Mouse (Mus musculus) bone marrow macrophage, adult 2 months (primary cell): Measurements from ENCODE around the gene Ddb2. TPM values are rescaled to one million over a fixed set of nuclear protein-coding genes. Genes with fewer than 3 reads are reported as not detected.

Experiments used
- H3K27ac ChIP-seq: 2 replicates; pipeline ENCODE4 v1.5.1; 2012; ENCODE audit warnings: low read depth, low read length; ENCODE audit not compliant: insufficient read depth
- H3K4me1 ChIP-seq: 2 replicates; pipeline ENCODE4 v1.6.1; 2012; ENCODE audit warnings: low read length; ENCODE audit not compliant: control insufficient read depth, insufficient read depth
- H3K4me3 ChIP-seq: 2 replicates; pipeline ENCODE4 v1.5.1; 2012; ENCODE audit warnings: mild to moderate bottlenecking, low read length, moderate library complexity; ENCODE audit not compliant: insufficient read depth
- CTCF ChIP-seq: IDR thresholded peaks from 2 replicates; pipeline ENCODE4 v1.5.1; 2012; ENCODE audit warnings: low read depth, mild to moderate bottlenecking, low read length, moderate library complexity
- POLR2A ChIP-seq: IDR thresholded peaks from 2 replicates; pipeline ENCODE4 v1.6.1; 2012; ENCODE audit warnings: mild to moderate bottlenecking, low read depth, low read length, borderline replicate concordance
- polyA plus RNA-seq: library from polyadenylated mRNA; stranded (reverse); fragments of >200 nt; gene quantifications from 2 replicates; pipeline ENCODE4 v1.2.4, GENCODE M21; 2012; ENCODE audit not compliant: missing spikeins, insufficient read depth, insufficient read length

Gene Ddb2
- 12.6 and 13.1 TPM in 2 replicates for polyA plus RNA-seq

GRCm38 (mm10) chr2:91236601-91237510 is at the start of gene Ddb2:
Ddb2 (minus strand) TSS chr2:91236982.
- TF ChIP-seq CTCF (no peak), POLR2A (no peak)
- H3K27ac ChIP-seq, result peak within 1 kb of the TSS; percentile 88
- H3K4me1 ChIP-seq, result peaks cover 6% of the 10 kb centered on the region
- H3K4me3 ChIP-seq, result peak within 1 kb of the TSS; percentile 79

DNA sequence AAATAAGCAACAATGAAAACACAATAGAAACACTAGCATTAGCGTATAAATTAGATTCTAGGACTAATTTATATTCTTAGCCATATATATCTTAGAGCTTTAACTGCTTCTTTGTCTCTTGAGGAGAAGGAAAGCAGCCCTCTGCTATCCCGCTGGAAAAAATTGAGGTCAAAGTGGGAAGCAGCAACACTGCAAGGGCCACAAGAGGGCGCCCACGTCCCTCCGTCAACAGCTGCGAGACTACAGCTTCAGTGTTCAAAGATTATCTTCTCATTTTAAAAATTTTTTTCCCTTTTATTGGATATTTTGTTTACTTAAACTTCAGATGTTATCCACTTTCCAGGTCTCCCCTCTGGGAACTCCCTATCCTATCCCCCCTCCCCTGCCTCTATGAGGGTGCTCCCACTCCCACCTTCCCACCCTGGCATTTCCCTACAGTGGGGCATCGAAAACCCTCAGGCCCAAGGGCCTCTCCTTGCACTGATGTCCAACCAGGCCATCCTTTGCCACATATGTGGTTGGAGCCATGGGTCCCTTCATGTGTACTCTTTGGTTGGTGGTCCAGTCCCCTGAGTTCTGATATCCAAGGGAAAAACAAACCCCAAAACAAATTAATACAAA is 49.2 kb upstream of the Ddb2 start:
- no peak overlapping the region for H3K27ac ChIP-seq
- peak; percentile 66 for TF ChIP-seq CTCF
- no peak for TF ChIP-seq POLR2A
- no peak overlapping the region for H3K4me3 ChIP-seq
- H3K4me1 ChIP-seq, result peaks cover 5% of the 10 kb centered on the region

- TF ChIP-seq POLR2A (no peak), CTCF (no peak)
- Histone ChIP-seq H3K4me3 (no peak overlapping the region), H3K4me1 (peaks cover 6% of the 10 kb centered on the region), H3K27ac (no peak overlapping the region)
Measured at GRCm38 (mm10) chr2:91284375-91285199, 47.8 kb upstream of the Ddb2 start.

DNA sequence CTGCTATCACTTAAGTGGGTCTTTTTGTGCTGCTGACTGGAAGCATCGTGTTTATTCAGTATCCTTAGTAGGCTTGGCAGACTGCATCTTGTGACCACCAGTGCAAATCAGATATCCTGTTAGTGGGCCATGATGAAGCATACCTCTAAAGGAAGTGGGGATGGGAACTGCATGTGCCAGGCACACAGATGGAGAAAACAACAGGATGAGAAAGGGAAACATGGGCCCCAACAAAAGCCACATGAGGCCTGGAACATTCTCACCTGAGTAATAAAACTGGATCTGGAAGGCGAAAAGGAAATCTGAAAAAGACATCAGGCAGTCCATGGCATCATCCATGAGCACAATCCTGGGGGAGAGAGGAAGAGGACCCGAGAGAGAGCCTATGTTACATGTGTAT is 47.2 kb upstream of the Ddb2 start:
- peaks cover 12% of the 10 kb centered on the region for H3K4me1 ChIP-seq
- H3K4me3 ChIP-seq, result no peak overlapping the region
- H3K27ac ChIP-seq, result no peak overlapping the region
- TF ChIP-seq POLR2A (no peak), CTCF (no peak)

DNA sequence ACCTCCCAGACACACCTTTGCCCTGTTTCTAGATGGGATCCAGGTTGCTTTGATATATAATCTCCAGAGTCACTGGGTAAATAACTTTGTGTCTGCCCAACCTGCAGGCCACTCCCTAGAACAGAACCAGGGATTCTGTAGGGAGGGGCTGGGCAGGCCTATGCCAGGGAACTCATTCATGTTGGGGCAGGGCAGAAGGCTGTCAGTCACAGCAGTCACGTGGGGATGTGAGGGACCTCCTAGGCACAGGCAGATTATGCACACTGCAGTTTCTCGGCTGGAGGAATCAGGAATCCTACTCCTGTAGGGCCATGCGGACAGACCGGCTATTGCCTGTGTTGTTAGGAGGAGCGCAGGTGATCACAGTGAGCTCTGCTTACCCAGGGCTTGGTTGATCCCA is 44.6 kb upstream of the Ddb2 start:
- Histone ChIP-seq H3K27ac (no peak overlapping the region), H3K4me1 (peaks cover 15% of the 10 kb centered on the region), H3K4me3 (no peak overlapping the region)
- TF ChIP-seq CTCF, result no peak
- no peak for TF ChIP-seq POLR2A

DNA sequence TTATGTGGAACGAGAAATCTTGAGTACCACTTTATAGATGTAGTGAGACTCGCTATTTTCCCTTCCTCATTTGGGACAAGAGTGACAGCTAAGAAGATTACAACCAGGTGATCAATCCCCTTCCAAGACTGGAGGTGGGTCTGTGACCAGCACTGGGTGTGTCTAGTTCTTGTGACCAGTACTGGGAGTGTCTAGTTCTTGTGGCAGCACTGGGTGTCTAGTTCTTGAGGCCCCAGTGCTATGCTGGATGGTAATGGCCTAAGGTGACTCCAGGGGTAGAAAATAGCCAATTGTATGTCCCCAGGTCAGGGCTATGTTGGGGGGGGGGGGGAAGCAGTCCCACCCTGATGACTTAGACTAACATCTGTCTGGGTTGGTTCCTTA is 42.6 kb upstream of the Ddb2 start:
- Histone ChIP-seq H3K4me3 (no peak overlapping the region), H3K4me1 (peaks cover 10% of the 10 kb centered on the region), H3K27ac (no peak overlapping the region)
- TF ChIP-seq POLR2A (no peak), CTCF (no peak)

DNA sequence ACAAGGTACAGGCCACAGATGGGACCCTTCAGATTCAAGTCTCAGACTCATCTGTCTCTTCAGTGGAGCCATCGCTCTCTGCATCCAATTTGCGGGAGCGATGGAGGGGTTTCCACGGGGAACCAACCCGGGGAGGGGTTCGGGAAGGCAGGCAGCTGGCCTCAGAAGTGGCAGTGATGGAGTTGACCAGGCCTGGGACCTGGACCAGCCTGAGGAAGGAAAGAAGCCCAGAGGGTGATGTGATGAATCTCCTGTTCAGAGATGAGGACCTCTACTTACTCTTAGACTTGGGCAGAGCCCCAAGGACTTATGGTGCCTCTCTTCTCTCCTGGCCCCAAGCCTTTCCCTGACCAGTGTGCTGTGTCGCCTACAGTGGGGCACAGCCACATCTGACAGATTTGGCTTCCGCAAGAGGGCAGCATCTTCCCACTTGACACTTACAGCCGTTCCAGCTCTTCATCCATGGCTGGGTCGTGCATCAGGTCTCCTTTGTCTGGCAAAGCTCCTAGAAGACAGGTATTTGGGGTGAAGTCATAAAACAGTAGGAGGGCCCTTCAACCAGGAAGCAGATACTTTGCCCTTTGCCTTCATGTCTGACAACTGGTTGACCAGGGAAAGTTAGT is 42.1 kb upstream of the Ddb2 start:
- no peak overlapping the region for H3K27ac ChIP-seq
- H3K4me1 ChIP-seq, result peaks cover 10% of the 10 kb centered on the region
- no peak overlapping the region for H3K4me3 ChIP-seq
- TF ChIP-seq POLR2A, result no peak
- TF ChIP-seq CTCF, result no peak

- TF ChIP-seq POLR2A, result no peak
- no peak for TF ChIP-seq CTCF
- H3K27ac ChIP-seq, result no peak overlapping the region
- no peak overlapping the region for H3K4me3 ChIP-seq
- peaks cover 20% of the 10 kb centered on the region for H3K4me1 ChIP-seq
Measured at GRCm38 (mm10) chr2:91269687-91270133, 32.9 kb upstream of the Ddb2 start.

GRCm38 (mm10) chr2:91268706-91269105 is 31.9 kb upstream of the Ddb2 start:
- TF ChIP-seq POLR2A (no peak), CTCF (no peak)
- Histone ChIP-seq H3K4me3 (no peak overlapping the region), H3K4me1 (peaks cover 25% of the 10 kb centered on the region), H3K27ac (no peak overlapping the region)

GRCm38 (mm10) chr2:91268042-91268441 is 31.3 kb upstream of the Ddb2 start:
- TF ChIP-seq POLR2A, result no peak
- TF ChIP-seq CTCF, result no peak
- Histone ChIP-seq H3K4me3 (no peak overlapping the region), H3K27ac (no peak overlapping the region), H3K4me1 (peaks cover 21% of the 10 kb centered on the region)
